Mouse (Mus musculus) liver (tissue): Measurements from ENCODE around the gene Mxra8.
A peak's percentile ranks its signal among the peaks of the same experiment; 100 is the strongest.

Experiments
- DNase-seq: peaks from one replicate; pipeline ENCODE4 v3.0.0-alpha.2; 2020; ENCODE audit warnings: mixed read lengths

Gene Mxra8

GRCm38 (mm10) chr4:155839483-155839910, at the start of gene Mxra8:
Gene Mxra8 (plus strand): TSS chr4:155839680.
- peak; percentile 70 for DNase-seq

- no peak for DNase-seq
Observed at GRCm38 (mm10) chr4:155790021-155790489, 49.4 kb upstream of the Mxra8 start, which contains the start of gene Ankrd65. Gene Ankrd65 (plus strand): TSS chr4:155790439.

DNA sequence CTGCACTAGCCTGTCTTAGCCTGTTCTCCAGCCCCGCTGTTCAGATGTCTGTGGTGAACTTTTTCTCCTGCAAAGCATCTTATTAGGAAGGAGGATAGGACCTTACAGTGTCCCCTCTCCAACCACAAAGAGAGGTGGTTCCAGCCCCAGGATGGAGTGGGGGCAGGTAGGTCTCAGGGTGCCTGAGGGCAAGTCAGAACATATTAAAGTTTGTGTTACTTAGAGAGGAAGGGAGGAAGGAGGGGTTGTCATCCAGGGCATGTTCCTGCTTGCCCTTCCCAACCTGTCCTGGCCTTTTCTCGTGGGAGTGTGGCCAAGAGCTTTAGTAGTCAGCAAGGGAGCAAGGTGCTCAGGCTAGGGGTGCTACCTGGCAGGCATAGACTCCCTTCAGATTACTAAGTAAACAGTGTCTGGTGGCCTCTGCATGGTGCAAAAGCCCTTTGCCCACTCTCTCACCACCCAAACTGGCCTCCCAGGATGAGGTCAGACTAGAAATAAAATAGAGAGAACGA, 48.8 kb upstream of the Mxra8 start:
- DNase-seq, result no peak

DNA sequence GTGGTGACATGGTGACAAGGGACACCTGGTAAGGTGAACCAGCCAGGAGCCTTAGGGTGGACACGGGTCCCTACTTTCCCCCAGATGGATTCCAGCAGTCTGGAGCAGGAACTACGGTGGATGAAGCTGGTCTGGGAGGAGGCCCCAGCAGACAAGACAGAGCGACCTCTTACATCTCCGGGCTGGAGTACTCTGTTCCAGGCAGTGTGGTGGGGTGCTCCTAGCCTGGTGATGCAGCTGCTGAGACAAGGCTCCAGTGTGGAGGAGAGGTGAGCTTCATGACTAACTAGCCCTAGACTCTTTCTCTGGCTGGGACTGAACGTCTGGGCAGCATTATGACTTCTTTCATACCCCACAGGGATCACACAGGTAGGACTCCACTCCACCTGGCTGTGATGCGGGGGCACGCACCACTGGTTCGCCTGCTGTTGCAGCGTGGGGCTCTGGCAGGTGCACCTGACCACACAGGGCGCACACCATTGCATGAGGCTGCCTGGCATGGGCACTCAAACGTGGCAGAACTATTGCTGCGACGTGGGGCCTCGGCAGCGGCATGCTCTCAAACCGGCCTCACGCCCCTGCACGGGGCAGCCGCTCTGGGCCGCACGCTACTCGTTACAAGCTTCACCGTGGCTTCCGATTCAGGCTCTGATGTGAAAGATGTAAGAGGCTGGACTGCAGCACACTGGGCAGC, 48.1 kb upstream of the Mxra8 start:
- no peak for DNase-seq

DNA sequence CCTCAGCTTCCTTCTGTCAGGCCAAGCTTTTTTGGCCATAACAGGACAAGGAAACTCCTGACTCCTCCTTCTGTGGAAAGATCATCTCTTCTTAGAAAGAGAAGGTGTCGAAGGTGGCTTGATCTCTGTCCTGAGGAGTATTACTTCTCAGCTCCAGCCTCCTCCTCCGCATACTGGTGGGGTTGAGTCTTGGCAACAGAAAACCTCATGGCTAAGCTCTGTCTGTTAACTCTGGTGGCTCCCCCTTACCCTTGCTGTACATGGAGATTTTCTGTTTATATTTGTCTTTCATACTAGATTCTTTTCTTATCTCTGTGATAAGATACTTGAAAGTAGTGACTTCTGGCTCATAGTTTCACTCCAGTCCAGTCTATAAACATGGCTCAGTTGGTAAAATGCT, 45.8 kb upstream of the Mxra8 start:
- DNase-seq, result no peak

DNA sequence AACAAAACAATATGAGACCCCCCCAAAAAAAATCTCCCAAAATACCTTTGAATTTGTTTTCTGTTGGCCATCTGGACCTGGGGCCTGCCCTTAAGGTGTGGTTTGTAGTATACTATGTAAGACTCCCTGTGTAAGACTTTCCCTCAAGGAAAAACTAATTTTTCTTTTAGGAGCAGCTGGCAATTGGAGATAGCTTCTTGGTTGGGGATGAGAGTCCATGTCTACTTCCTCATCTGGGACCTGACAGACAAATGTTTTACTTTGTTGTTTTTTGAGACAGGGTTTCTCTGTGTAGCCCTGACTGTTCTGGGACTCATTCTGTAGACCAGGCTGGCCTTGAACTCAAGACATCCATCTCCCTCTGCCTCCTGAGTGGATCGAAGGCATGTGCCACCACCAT, 37.4 kb upstream of the Mxra8 start:
- DNase-seq, result no peak

- peak; percentile 48 for DNase-seq
Observed at GRCm38 (mm10) chr4:155802741-155803339, 36.6 kb upstream of the Mxra8 start, which contains the start of gene Mrpl20. Gene Mrpl20 (plus strand): TSS chr4:155802878.

DNA sequence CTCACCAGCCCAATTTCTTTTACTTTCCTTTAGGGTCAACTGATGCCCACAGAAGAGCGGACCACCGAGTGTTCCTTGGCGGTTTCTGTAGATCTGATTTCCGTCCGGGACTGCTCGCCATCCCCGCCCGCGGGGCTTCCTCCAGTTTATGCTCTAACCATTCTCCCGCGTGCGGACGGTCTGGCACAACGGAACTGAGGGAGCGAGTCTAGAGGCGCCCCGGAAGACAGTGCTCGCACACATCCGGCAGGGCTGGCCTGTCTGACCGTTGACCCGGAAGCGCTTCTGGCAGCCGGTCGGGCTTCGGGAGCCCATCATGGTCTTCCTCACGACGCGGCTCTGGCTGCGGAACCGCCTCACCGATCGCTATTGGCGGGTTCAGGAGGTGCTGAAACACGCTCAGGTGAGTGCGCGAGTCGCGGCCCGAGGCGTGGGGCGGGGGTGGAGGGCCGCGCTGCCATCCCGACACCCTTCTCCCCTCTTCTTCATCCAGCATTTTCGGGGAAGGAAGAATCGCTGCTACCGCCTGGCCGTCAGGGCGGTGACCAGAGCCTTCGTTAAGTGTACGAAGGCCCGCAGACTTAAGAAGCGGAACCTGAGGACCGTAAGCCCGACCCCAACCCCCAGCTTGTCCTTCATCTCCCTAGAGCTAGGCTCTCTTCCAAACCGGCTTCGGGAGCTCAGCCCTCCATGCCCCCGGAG, 36.0 kb upstream of the Mxra8 start:
- peak; percentile 95 for DNase-seq

DNA sequence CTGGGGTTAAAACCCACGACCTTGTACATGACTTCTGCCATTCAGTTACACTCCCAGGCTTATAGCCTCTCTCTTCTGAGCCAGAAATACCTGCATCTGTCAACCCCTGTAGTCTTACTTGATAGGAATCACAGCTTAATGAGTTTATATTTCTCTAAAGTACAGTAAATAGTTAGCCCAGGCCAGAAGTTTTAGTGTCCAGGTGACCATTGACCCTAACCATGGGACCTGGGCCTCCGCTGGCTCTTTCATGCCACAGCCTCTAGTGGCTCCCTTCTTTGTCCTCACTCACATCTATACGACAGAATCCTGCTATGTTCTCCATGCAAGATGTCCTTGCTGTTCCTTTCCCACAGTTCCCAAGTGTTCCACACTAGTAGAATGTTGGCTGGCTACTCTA, 31.6 kb upstream of the Mxra8 start:
- DNase-seq, result no peak

- peak; percentile 99 for DNase-seq
Observed at GRCm38 (mm10) chr4:155811929-155812664, 27.4 kb upstream of the Mxra8 start, which contains the start of gene Ccnl2. Gene Ccnl2 (plus strand): TSS chr4:155812489.

DNA sequence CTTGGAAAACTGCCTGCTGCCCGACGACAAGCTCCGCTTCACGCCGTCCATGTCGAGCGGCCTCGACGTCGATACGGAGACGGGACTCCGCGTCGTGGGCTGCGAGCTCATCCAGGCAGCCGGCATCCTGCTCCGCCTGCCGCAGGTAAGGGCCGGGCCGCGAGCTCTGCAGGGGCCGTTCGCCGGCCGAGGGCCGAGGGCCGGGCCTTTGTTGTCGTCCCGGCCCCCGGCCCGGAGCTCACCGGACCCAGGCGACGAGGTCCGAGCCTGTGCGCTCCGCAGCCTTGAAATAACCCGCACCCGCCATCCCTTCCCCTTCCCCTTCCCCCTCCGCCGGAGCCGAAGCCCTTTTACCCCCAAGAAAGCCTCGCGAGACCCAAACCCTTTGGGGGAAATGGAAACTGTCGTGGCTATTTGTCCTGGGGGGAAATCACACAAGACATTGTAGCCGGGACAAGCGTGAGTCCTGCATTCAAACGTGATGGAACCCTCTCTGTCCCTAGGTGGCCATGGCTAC, 26.8 kb upstream of the Mxra8 start:
- DNase-seq, result peak; percentile 28

- DNase-seq, result no peak
Observed at GRCm38 (mm10) chr4:155817533-155817932, 21.9 kb upstream of the Mxra8 start.

- DNase-seq, result peak; percentile 25
Observed at GRCm38 (mm10) chr4:155821025-155821424, 18.5 kb upstream of the Mxra8 start.

GRCm38 (mm10) chr4:155823443-155823842, 16.0 kb upstream of the Mxra8 start:
- no peak for DNase-seq

DNA sequence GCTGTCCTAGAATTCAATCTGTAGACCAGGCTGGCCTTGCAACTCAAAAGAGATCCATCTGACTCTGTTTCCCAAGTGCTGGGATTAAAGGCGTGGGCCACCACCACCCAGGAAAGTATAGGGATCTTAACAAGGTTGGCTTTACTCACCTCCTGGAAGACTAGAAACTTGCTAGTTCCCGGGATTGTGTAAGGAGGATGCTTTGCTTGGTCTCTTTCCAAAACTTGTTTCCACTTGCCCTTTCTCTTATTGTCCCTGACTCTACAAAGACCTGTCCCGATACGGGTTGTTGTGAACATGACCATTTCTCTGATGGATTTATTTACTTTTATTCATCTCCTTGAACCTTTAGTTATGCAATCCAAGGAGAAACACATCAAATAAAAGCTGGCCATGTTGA, 9.6 kb upstream of the Mxra8 start:
- no peak for DNase-seq

- no peak for DNase-seq
Observed at GRCm38 (mm10) chr4:155830596-155830995, 8.9 kb upstream of the Mxra8 start.

DNA sequence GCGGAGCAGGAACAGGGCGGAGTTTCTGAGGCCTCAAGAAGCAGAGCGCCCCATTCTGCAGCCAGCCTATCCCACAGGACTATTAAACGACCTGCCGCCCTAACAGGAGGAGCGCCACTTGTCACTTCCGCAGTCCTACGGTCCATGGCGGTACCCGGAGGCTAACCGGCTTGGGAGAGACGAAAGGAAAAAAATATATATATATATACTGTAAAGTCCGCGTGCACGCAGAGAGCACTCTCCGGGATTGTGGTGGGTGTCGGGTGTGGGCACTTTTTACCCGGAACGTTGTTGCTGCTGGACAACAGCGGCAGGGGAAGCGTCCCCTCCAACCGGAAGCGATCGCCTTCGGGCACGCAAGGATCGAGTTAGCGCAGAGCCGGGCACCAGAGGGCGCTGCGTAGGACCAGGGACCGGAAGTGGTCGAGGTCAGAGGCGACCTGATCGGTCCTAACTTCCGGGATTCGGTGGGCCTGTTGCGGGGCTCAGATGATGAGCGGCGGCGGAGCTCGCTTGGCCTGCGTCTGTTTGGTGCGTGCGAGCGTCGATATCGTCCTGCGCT, 8.2 kb upstream of the Mxra8 start, which contains the start of gene Aurkaip1:
Aurkaip1 (plus strand) TSS at position 68 of the 562 bp plus-strand sequence.
- peak; percentile 97 for DNase-seq

DNA sequence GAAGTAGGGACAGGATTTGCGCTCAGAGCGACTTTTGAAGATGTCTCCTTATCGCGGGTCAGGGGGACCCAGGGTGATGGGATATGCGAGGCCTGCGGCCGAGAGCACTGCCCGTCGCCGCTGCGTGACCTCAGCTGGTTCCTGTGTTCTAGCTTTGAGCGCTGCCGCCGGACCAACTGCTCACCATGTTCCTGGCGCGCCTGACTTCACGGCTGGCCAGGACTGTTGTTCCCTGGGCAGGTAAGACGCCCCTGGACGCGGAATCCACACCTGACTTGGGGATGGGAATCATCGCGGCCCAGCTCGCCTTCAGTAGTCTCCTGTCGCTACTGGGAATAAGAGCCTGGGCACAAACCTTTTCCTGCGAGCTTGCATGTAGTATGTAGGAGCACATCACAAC, 7.6 kb upstream of the Mxra8 start:
- DNase-seq, result peak; percentile 44

DNA sequence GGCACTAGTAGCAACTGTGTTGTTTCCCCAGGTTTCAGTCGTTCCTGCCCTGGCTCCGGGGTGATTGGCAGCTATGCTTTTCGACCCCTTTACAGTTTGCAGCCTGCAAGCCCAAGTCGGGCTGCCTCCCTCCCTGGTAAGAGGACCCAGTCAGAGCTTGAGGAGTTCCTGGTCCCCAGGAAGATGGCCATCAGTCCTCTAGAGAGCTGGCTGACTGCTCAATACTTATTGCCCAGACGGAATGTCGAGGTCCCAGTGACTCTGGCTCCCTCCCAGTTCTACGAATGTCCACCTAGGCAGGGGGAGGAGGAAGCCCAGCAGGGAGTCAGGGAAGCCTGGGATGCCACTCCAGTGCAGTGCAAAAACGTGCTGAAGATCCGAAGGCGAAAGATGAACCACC, 7.2 kb upstream of the Mxra8 start:
- DNase-seq, result no peak

DNA sequence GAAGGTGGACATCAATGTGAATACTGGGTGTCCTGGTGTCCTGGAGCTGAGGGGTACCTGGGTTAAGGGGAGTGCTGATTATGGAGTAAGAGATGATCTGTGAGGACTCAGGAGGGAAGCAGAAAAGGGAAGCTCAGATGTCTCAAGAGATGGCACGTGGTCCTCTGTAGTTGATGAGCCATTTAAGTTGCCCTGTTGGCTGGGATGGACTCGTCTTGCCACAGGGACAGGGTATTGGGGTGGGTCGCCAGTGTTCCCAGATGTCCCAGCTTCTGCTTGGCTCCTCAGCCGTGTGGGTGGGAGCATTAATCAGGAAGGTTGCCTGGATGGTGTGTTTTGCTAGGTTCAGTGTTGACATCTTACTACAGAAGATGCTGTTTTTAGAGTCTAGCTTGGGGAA, 6.2 kb upstream of the Mxra8 start:
- no peak for DNase-seq

DNA sequence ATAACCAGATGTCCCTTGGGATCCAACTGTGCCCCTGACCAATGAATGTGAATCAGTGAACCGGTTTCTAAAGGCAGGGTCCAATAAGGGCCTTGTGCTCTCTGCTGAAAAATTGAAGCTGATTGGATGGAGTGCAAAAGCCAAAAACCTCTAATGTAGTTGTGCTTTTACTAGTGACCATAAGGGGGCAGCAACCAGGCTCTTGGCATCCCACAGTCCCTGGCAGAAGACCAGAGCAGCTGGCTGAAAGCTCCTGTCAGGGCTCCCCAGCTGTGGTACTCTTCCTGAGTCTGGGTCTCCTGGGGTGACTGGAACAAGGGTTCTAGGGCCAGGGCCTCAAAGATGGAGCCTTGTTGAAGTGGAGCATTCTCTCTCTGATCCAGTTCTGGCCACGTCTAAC, 5.6 kb upstream of the Mxra8 start:
- peak; percentile 73 for DNase-seq

DNA sequence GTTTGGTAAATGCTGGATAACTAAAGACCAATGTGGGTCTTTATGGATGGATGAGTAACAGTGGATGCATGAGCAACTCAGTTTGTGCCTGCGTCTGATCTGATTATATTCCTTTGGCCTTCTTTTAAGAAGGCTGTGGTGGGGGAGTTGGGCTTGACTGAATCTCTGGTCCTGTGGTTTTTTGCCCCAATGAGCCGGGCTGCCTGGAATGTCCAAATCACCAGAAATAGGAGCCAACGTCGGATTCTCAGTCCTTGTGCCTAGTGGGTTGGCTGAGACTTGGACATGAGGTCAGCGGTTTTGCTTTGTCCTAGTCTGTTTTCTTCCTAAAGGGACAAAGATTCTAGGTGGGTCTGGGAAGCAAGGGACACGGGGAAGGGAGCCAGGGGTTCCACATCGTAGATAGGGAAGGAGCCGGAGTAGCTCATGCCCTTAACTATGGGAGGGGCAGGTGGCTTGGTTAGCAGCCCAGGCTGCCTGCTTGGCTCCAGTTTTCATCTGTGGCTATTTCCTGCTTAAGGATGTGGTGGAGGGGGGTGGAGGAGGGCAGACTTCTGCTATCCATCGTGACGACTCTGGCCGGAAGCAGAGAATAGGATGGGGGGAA, 2.0 kb upstream of the Mxra8 start:
- DNase-seq, result no peak
